Mouse (Mus musculus) heart, adult 11 months (tissue): ENCODE results near the gene Bri3bp.
"Not testable (repeated sequence)": the region's sequence is repeated elsewhere in the genome, so short reads cannot be mapped to it uniquely, and the experiment has no call there.

ENCODE experiments used
- DNase-seq: peaks from one replicate; pipeline ENCODE4 v3.0.0; 2022

Bri3bp gene

GRCm38 (mm10) chr5:125409348-125410090 is 31.8 kb upstream of the Bri3bp start:
- peak; percentile 90 for DNase-seq

- peak; percentile 93 for DNase-seq
These were observed 29.3 kb upstream of the Bri3bp start for GRCm38 (mm10) chr5:125411972-125412530.

- not testable (repeated sequence) for DNase-seq
These were observed 28.8 kb upstream of the Bri3bp start for GRCm38 (mm10) chr5:125412536-125412935.

- DNase-seq, result peak; percentile 95
These were observed 27.6 kb upstream of the Bri3bp start for GRCm38 (mm10) chr5:125413763-125414162.

GRCm38 (mm10) chr5:125416183-125416582 is 25.2 kb upstream of the Bri3bp start:
- peak; percentile 91 for DNase-seq

GRCm38 (mm10) chr5:125418636-125419035 is 22.7 kb upstream of the Bri3bp start:
- no peak for DNase-seq

GRCm38 (mm10) chr5:125419124-125419523 is 22.2 kb upstream of the Bri3bp start:
- DNase-seq, result no peak

- DNase-seq, result peak; percentile 90
These were observed 15.6 kb upstream of the Bri3bp start for GRCm38 (mm10) chr5:125425698-125426276.

- peak; percentile 92 for DNase-seq
These were observed 15.0 kb upstream of the Bri3bp start for GRCm38 (mm10) chr5:125426343-125426742.

- DNase-seq, result not testable (repeated sequence)
These were observed 9.0 kb upstream of the Bri3bp start for GRCm38 (mm10) chr5:125432324-125432723.

- DNase-seq, result peak; percentile 99
These were observed 7.5 kb upstream of the Bri3bp start, which contains the start of gene Dhx37 for GRCm38 (mm10) chr5:125433793-125434337. Dhx37 (minus strand) TSS chr5:125434121.

GRCm38 (mm10) chr5:125434347-125434746 is 7.0 kb upstream of the Bri3bp start:
- DNase-seq, result not testable (repeated sequence)

- DNase-seq, result peak; percentile 86
These were observed 660 bp upstream of the Bri3bp start for GRCm38 (mm10) chr5:125440583-125441233.

GRCm38 (mm10) chr5:125442136-125442995 is 998 bp downstream of the Bri3bp start:
- peak; percentile 88 for DNase-seq

GRCm38 (mm10) chr5:125443335-125443734 is 2.0 kb downstream of the Bri3bp start:
- DNase-seq, result no peak

GRCm38 (mm10) chr5:125443915-125444314 is 2.5 kb downstream of the Bri3bp start:
- no peak for DNase-seq

GRCm38 (mm10) chr5:125444554-125444953 is 3.2 kb downstream of the Bri3bp start:
- DNase-seq, result no peak

GRCm38 (mm10) chr5:125446344-125446743 is 5.0 kb downstream of the Bri3bp start:
- DNase-seq, result no peak

- peak; percentile 98 for DNase-seq
These were observed 6.7 kb downstream of the Bri3bp start for GRCm38 (mm10) chr5:125448026-125448425.

- DNase-seq, result no peak
These were observed 7.3 kb downstream of the Bri3bp start for GRCm38 (mm10) chr5:125448631-125449030.

- DNase-seq, result no peak
These were observed 7.9 kb downstream of the Bri3bp start for GRCm38 (mm10) chr5:125449306-125449705.

- peak; percentile 93 for DNase-seq
These were observed 11.2 kb downstream of the Bri3bp start for GRCm38 (mm10) chr5:125452573-125452972.
